Mouse (Mus musculus) CD4-positive, CD25-positive, alpha-beta regulatory T cell (primary cell): Measurements from ENCODE around the gene Dnajc10. TPM values are rescaled to one million over a fixed set of nuclear protein-coding genes. Genes with fewer than 3 reads are reported as not detected.

Source experiments
- polyA plus RNA-seq: library from polyadenylated mRNA; unstranded; fragments of 100-300 nt; shearing (Covaris generic); gene quantifications from one replicate; pipeline ENCODE4 v1.2.1, GENCODE M21; 2017

The Dnajc10 gene
- 54.9 TPM for polyA plus RNA-seq

GRCm38 (mm10) chr2:80315242-80316161 is at the start of gene Dnajc10:
Dnajc10 (plus strand) TSS chr2:80315466.

GRCm38 (mm10) chr2:80292172-80292571 is 23.1 kb upstream of the Dnajc10 start, which contains the start of gene Prdx6b:
Prdx6b (plus strand) TSS chr2:80292472.

Other genes with a start within 250 kb of the Dnajc10 start
- gene Pde1a, start 186.0 kb upstream of the Dnajc10 start, polyA plus RNA-seq: not detected
- gene Prdx6b, start 23.0 kb upstream of the Dnajc10 start, polyA plus RNA-seq: not detected
- not detected for gene Frzb, start 132.2 kb downstream of the Dnajc10 start, polyA plus RNA-seq